Mouse (Mus musculus): Measurements from ENCODE around the gene Lhfp. TPM values are rescaled to one million over a fixed set of nuclear protein-coding genes. Genes with fewer than 3 reads are reported as not detected.

Lhfp gene
- polyA plus RNA-seq, 1 experiment from 2014 or later = 43.5 TPM

DNA sequence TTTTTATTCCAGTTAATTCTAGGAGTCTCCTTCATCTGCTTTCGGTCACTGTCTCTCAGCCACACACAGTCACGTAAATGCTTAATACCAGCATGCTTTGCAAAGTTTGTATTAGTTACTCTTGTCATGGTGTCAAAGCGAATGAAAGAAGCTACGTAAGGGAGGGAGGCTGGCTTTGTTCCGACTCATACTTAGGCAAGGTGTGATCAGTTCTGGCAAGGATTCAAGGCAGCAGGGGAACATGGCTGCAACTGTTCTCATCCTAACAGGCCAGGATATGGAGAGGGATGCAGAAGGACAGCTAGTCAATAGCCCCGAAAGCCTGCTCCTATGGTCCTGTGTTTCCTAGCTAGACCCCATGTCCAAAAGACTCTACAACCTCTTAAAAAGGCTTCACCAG, 39.0 kb downstream of the Lhfp start:
- Histone ChIP-seq H3K4me3 (no peak overlapping the region), H3K9me3 (replicated peaks) (no peaks in the 10 kb centered on the region), H3K4me1 (no peaks in the 10 kb centered on the region), H3K36me3 (0 out of 2 replicates have a peak, but pooled peaks cover 3% of the 10 kb centered on the region), H3K27ac (replicated peaks) (no peak overlapping the region), H3K27me3 (ENCODE audit: low read depth, poor library complexity, severe bottlenecking) (no peaks in the 10 kb centered on the region)
- no peak for DNase-seq (ENCODE audit: low spot score)
- WGBS = 92% methylated on average over 6 of the region's 6 CpGs

DNA sequence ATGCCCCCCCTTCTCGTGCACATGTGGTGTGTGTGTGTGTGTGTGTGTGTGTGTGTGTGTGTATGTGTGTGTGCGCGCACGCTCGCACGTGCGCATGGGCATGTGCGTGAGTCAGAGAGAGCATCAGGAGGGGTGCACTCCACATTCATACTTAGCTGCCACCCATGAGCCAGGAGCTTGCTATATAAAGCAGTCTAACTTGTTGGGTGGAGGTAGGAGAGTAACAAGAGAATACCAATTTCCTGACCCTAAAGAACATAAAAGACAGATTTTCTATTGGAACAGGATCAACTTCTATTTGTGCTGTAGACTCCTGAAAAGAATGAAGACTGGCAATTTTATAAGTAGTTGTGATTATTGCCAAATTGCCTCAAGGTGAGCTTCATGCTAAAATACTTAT, 39.4 kb downstream of the Lhfp start:
- no peaks in the 10 kb centered on the region for H3K4me1 ChIP-seq
- no peaks in the 10 kb centered on the region for H3K9me3 ChIP-seq (replicated peaks)
- DNase-seq (ENCODE audit: low spot score) = no peak
- WGBS = 96% methylated on average over 8 of the region's 8 CpGs
- H3K36me3 ChIP-seq = 0 out of 2 replicates have a peak, but pooled peaks cover 3% of the 10 kb centered on the region
- H3K4me3 ChIP-seq = no peak overlapping the region
- no peak overlapping the region for H3K27ac ChIP-seq (replicated peaks)
- no peaks in the 10 kb centered on the region for H3K27me3 ChIP-seq (ENCODE audit: low read depth, poor library complexity, severe bottlenecking)

DNA sequence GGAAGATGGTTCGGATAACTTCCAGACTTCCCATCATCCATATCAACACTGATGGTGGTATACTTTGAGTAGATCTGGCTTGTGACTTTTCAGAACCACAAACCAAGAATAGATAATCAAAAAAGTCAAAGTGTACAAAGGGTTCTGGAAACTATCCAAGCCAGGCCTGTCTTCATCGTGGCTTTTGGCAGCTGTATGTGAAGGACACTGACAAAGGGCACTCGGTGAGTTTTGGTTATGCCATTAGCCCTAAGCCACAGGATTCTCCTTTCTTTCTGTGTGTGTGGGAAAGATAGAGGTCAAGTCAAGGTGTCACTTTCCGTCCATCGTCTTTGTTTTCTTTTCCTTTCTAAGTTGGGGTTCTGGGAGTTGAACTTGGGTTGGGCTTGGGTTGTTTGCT, 42.4 kb downstream of the Lhfp start:
- H3K27me3 ChIP-seq (ENCODE audit: low read depth, poor library complexity, severe bottlenecking) = no peaks in the 10 kb centered on the region
- H3K9me3 ChIP-seq (replicated peaks) = no peaks in the 10 kb centered on the region
- H3K36me3 ChIP-seq = 0 out of 2 replicates have a peak, but pooled peaks cover 3% of the 10 kb centered on the region
- H3K27ac ChIP-seq (replicated peaks) = no peak overlapping the region
- WGBS = 86% methylated on average over 5 of the region's 5 CpGs
- no peak overlapping the region for H3K4me3 ChIP-seq
- peaks cover 6% of the 10 kb centered on the region; the same call in 1 of the 2 replicates for H3K4me1 ChIP-seq
- no peak for DNase-seq (ENCODE audit: low spot score)

DNA sequence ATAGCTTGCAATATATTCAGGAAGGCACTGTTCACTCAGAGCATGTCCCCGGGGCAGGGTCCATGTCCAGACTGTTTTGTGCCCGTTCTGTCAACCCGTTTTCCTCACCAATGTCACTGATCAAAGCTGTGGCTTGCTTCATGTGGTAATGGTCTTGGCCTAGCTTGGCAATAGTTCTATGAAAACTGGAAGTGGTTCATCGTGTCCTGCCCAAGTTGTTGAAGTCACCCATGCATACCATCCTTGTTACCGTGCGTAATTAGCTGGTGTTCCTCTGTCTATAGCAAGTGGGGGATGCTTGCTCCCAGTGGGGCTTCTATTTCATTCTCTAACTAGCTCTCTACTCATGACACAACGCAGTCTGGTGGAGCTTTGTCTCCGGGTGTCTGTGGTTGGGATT, 43.5 kb downstream of the Lhfp start:
- no peaks in the 10 kb centered on the region for H3K27me3 ChIP-seq (ENCODE audit: low read depth, poor library complexity, severe bottlenecking)
- DNase-seq (ENCODE audit: low spot score) = no peak
- peaks cover 6% of the 10 kb centered on the region; the same call in 1 of the 2 replicates for H3K4me1 ChIP-seq
- H3K27ac ChIP-seq (replicated peaks) = no peak overlapping the region
- no peak overlapping the region for H3K4me3 ChIP-seq
- 93% methylated on average over 8 of the region's 8 CpGs for WGBS
- H3K9me3 ChIP-seq (replicated peaks) = no peaks in the 10 kb centered on the region
- 0 out of 2 replicates have a peak, but pooled peaks cover 3% of the 10 kb centered on the region for H3K36me3 ChIP-seq

DNA sequence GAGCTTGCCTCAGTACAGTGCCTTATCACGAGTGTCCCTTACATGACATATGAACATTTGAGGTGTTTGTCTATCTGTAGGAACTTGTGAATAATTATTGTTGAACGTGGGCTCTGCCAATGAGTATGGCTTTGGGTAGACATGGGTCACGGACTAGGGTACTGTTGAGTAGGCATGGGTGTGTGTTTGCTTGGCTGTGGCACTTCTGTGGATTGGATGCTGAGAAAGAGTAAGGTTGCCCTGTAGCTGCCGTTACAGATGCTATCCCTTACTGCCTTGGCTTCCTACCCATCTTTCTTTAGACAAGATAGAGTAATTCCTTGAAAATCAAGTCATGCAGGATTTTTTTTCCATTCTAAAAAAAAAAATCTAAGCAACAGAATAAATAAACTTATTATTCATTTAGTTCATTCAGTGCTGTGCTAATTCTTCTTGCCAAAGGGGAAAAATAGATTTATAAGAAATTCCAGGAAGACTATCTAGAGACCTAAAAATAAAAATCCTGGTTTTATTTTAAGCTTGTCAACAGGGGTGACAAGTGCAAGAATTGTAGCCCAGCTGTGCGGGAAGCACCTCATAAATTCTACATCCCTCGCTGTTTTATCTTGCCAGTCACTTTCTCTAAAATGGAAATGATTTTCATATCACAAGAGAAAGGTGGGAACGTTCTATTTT, 45.3 kb downstream of the Lhfp start:
- H3K27ac ChIP-seq (replicated peaks) = no peak overlapping the region
- H3K4me3 ChIP-seq = no peak overlapping the region
- H3K27me3 ChIP-seq (ENCODE audit: low read depth, poor library complexity, severe bottlenecking) = no peaks in the 10 kb centered on the region
- WGBS = 92% methylated on average over 7 of the region's 7 CpGs
- no peaks in the 10 kb centered on the region for H3K9me3 ChIP-seq (replicated peaks)
- DNase-seq (ENCODE audit: low spot score) = no peak
- H3K36me3 ChIP-seq = 0 out of 2 replicates have a peak, but pooled peaks cover 3% of the 10 kb centered on the region
- H3K4me1 ChIP-seq = peaks cover 14% of the 10 kb centered on the region

DNA sequence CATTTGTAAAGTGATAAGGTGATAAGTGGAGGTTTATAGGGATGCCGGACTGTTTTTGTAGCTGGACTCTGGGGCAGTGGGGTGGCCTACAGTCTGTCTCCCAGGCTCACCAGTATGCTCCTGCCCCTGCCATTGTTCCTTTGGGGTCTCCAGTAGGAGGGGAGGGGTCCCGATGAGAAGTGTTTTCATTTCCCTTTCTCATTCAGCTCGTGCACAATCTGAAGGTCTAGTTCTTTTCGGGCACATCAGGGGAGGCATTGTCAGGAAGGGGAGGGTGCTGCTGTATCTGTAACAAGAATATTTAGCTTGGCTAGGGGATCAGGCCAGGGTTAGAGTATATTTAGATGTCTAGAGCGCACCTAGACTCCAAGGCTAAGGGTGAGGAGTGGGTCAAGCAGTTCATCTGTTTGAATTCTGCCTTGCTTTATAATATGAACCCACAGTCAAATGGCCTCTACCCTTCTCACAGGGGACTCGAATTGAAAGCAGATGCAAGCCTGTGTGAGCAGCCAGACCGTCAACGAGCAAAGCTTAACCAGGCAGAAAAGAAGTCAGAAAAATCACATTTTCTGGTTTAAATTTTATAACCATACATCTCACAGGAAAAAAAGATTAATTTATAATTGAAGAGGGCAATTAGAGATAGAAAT, 46.0 kb downstream of the Lhfp start:
- Histone ChIP-seq H3K9me3 (replicated peaks) (no peaks in the 10 kb centered on the region), H3K4me3 (no peak overlapping the region), H3K27ac (replicated peaks) (no peak overlapping the region), H3K4me1 (peaks cover 14% of the 10 kb centered on the region), H3K27me3 (ENCODE audit: low read depth, poor library complexity, severe bottlenecking) (no peaks in the 10 kb centered on the region), H3K36me3 (0 out of 2 replicates have a peak, but pooled peaks cover 3% of the 10 kb centered on the region)
- 65% methylated on average over 8 of the region's 8 CpGs for WGBS
- DNase-seq (ENCODE audit: low spot score) = no peak

DNA sequence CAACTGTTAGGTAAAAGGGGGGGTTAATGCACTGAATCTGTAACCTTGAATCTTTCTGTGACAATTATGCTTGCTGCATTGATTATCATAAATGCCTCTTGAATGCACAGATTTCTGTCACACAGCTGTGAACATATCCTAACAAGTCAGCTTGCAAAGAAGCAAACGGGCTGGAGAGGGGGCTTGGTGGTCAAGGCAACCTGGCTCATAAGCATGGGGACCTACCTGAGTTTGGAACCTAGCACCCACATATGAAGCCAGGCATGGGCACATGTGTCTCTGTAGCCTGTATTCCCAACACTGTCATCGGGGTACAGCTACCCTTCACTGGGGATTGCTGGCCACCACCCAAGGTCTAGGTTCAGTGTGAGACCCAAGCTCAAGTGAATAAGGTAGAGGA, 48.6 kb downstream of the Lhfp start:
- 92% methylated on average over 2 of the region's 2 CpGs for WGBS
- no peak overlapping the region for H3K4me3 ChIP-seq
- H3K9me3 ChIP-seq (replicated peaks) = no peaks in the 10 kb centered on the region
- DNase-seq (ENCODE audit: low spot score) = no peak
- no peak overlapping the region for H3K27ac ChIP-seq (replicated peaks)
- H3K27me3 ChIP-seq (ENCODE audit: low read depth, poor library complexity, severe bottlenecking) = no peaks in the 10 kb centered on the region
- H3K4me1 ChIP-seq = peaks cover 14% of the 10 kb centered on the region
- 0 out of 2 replicates have a peak, but pooled peaks cover 3% of the 10 kb centered on the region for H3K36me3 ChIP-seq

DNA sequence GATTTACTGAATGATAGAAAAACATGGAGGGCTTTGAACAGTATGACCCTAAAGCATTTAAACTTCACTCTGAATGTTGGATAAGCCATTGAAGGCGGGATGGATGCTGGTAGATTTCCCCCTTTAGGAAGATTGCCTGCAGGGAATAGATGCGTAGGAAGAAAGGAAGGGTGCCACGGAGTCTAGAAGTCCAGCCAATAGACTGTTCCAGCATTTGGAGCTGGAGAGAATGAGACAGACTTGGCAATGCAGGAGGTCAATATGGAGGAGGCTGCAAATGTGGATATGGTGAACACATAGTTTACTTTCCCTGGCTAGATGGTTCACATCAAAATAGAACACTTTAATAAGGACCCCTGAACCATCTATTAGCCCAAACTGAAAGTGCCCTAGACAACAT, 58.9 kb downstream of the Lhfp start:
- Histone ChIP-seq H3K9me3 (replicated peaks) (no peaks in the 10 kb centered on the region), H3K4me1 (peaks cover 41% of the 10 kb centered on the region), H3K27me3 (ENCODE audit: low read depth, poor library complexity, severe bottlenecking) (peaks cover 12% of the 10 kb centered on the region), H3K36me3 (no peaks in the 10 kb centered on the region), H3K27ac (replicated peaks) (no peak overlapping the region), H3K4me3 (no peak overlapping the region)
- WGBS = 92% methylated on average over 3 of the region's 3 CpGs
- no peak for DNase-seq (ENCODE audit: low spot score)

DNA sequence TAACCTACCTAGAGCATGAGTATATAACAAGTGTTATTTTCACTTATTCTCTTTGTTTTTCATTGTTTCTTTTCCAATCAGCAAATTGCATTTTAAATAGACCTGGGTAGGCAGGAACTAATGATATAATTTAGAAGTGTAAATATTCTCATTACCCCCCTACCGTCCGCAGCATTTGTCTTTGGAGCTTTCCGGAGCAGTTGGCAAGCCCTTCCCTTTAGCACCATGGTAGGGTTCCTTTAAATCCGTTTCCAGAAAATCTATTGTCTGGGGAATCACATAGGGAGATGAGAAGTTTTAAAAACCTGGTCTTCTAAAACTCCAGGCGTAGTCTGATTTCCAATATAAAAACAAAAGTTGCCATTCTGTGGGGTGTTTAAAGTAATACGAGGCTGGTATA, 59.5 kb downstream of the Lhfp start:
- H3K4me3 ChIP-seq = no peak overlapping the region
- WGBS = 46% methylated on average over 6 of the region's 6 CpGs
- H3K27me3 ChIP-seq (ENCODE audit: low read depth, poor library complexity, severe bottlenecking) = peaks cover 12% of the 10 kb centered on the region

DNA sequence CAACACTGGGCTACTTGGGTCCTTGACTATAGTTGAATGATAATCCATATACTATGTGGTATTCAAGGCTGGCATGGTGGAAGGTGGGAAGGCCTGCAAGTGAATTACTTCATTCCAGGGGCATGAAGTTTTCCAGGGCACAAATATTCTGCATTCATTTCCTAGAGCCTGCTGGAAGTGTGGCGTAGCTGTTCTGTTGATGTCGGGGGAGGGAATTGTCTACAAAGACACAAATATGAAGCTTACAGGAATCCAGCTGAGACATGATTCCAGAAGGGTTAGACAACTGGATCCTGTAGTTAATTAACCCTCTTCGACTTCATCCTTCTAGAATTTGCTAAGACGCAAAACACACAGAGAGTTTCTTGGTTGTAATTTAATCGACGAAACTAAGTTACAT, 60.4 kb downstream of the Lhfp start:
- DNase-seq (ENCODE audit: low spot score) = no peak
- Histone ChIP-seq H3K9me3 (replicated peaks) (no peaks in the 10 kb centered on the region), H3K4me1 (peaks cover 50% of the 10 kb centered on the region), H3K27me3 (ENCODE audit: low read depth, poor library complexity, severe bottlenecking) (peaks cover 12% of the 10 kb centered on the region), H3K27ac (replicated peaks) (no peak overlapping the region), H3K4me3 (no peak overlapping the region), H3K36me3 (no peaks in the 10 kb centered on the region)
- WGBS = 61% methylated on average over 6 of the region's 6 CpGs

More for the DNA sequence above, 59.5 kb downstream of the Lhfp start:
- no peak overlapping the region for H3K27ac ChIP-seq (replicated peaks)
- H3K4me1 ChIP-seq = peaks cover 45% of the 10 kb centered on the region
- no peaks in the 10 kb centered on the region for H3K36me3 ChIP-seq
- H3K9me3 ChIP-seq (replicated peaks) = no peaks in the 10 kb centered on the region
- no peak for DNase-seq (ENCODE audit: low spot score)

DNA sequence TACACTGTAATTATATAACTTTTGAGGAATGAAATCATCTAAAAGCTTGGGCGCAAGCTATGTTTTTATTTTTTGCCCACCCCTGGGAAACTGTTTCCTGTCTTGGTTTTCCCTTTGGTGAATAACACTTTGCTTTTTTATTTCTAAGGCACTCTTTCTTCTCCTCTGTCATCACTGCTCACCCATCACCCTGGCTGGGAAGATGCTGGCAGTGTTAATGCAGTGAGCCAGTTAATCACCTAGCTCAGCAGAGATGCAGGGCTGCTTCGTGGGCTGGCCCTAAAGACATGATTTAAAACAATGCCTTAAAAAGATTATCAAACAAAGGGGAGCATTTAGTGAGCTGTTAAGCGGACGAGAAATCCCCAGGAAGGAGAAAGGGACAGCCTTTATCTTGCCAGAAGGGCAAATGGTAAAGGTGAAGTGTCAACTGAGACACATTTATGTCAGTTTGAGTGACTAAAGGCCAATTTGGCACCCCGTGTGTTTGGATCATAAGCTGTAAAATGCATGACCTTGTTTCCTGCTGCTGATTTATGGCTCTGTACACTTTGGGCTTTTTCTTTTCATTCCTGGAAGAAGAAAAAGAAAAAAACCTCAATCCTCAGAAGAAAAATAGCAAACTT, 60.9 kb downstream of the Lhfp start:
- H3K27me3 ChIP-seq (ENCODE audit: low read depth, poor library complexity, severe bottlenecking) = peaks cover 12% of the 10 kb centered on the region
- no peak overlapping the region for H3K27ac ChIP-seq (replicated peaks)
- H3K4me3 ChIP-seq = no peak overlapping the region
- no peaks in the 10 kb centered on the region for H3K36me3 ChIP-seq
- DNase-seq (ENCODE audit: low spot score) = no peak
- peaks cover 50% of the 10 kb centered on the region for H3K4me1 ChIP-seq
- H3K9me3 ChIP-seq (replicated peaks) = no peaks in the 10 kb centered on the region
- WGBS = 17% methylated on average over 5 of the region's 5 CpGs

DNA sequence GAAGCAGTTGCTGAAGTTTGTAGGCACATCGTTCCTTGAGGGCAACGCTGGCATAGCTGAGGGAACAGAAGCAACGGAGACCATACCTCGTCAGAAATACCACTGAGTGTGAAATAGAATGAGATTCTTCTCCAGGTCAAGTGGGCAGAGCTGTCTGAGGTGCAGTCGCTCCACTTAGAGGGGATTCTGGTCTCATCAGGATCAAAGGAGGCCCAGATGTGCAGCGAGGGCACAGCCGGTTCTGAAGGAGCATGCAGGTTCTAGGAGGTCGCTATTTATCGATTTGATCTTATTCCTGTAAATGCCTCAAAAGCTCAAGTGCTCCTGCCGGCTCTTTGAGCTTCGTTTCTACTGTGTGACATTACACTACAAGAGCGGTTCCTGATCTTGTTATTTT, 61.4 kb downstream of the Lhfp start:
- no peak for DNase-seq (ENCODE audit: low spot score)
- WGBS = 44% methylated on average over 12 of the region's 12 CpGs
- no peak overlapping the region for H3K27ac ChIP-seq (replicated peaks)

More for the DNA sequence above, 61.4 kb downstream of the Lhfp start:
- Histone ChIP-seq H3K36me3 (no peaks in the 10 kb centered on the region), H3K27me3 (ENCODE audit: low read depth, poor library complexity, severe bottlenecking) (peaks cover 12% of the 10 kb centered on the region), H3K9me3 (replicated peaks) (no peaks in the 10 kb centered on the region), H3K4me1 (peaks cover 50% of the 10 kb centered on the region), H3K4me3 (no peak overlapping the region)
